Mouse (Mus musculus): ENCODE measurements at regions not wholly inside any gene's neighbourhood (a gene's known extent, or its start where the extent isn't known, plus 50 kb on each side); places are given as distances from the start of the nearest gene placed in this dataset.

GRCm38 (mm10) chr2:51566554-51567246 is 60.6 kb upstream of the Tas2r134 start:
- in situ Hi-C loops (cut with MboI, MseI) = no loop called here

GRCm38 (mm10) chr2:51563881-51564280 is 63.4 kb upstream of the Tas2r134 start:
- in situ Hi-C loops (cut with MboI, MseI) = no loop called here

GRCm38 (mm10) chr2:51563240-51563639 is 64.1 kb upstream of the Tas2r134 start:
- in situ Hi-C loops (cut with MboI, MseI) = no loop called here

- in situ Hi-C loops (cut with MboI, MseI) = no loop called here
These were observed 76.4 kb upstream of the Tas2r134 start for GRCm38 (mm10) chr2:51550863-51551262.

GRCm38 (mm10) chr2:51549125-51549524 is 78.2 kb upstream of the Tas2r134 start:
- in situ Hi-C loops (cut with MboI, MseI) = no loop called here

- in situ Hi-C loops (cut with MboI, MseI) = no loop called here
These were observed 81.1 kb upstream of the Tas2r134 start for GRCm38 (mm10) chr2:51546181-51546580.

GRCm38 (mm10) chr2:51543949-51544348 is 83.4 kb upstream of the Tas2r134 start:
- in situ Hi-C loops (cut with MboI, MseI) = loop anchor here (5.0 kb wide), 1 partner anchor 363 kb away; no protein-coding TSS in a partner anchor

- in situ Hi-C loops (cut with MboI, MseI) = loop anchor here (5.0 kb wide), 1 partner anchor 365 kb away; no protein-coding TSS in a partner anchor
These were observed 85.0 kb upstream of the Tas2r134 start for GRCm38 (mm10) chr2:51542272-51542671.

GRCm38 (mm10) chr2:51532709-51533414 is 94.4 kb upstream of the Tas2r134 start:
- in situ Hi-C loops (cut with MboI, MseI) = no loop called here

GRCm38 (mm10) chr2:51531106-51531839 is 96.0 kb upstream of the Tas2r134 start:
- in situ Hi-C loops (cut with MboI, MseI) = no loop called here

- in situ Hi-C loops (cut with MboI, MseI) = no loop called here
These were observed 104.5 kb upstream of the Tas2r134 start for GRCm38 (mm10) chr2:51522766-51523165.

GRCm38 (mm10) chr2:51509220-51510011 is 117.9 kb upstream of the Tas2r134 start:
- in situ Hi-C loops (cut with MboI, MseI) = loop anchor here (10.0 kb wide), 1 partner anchor 475 kb away; no protein-coding TSS in a partner anchor

GRCm38 (mm10) chr2:51497896-51498295 is 129.4 kb upstream of the Tas2r134 start:
- in situ Hi-C loops (cut with MboI, MseI) = no loop called here

GRCm38 (mm10) chr2:51473753-51474152 is 153.6 kb upstream of the Tas2r134 start:
- in situ Hi-C loops (cut with MboI, MseI) = no loop called here

- in situ Hi-C loops (cut with MboI, MseI) = no loop called here
These were observed 160.2 kb upstream of the Tas2r134 start for GRCm38 (mm10) chr2:51467027-51467694.

GRCm38 (mm10) chr2:51466003-51466402 is 161.3 kb upstream of the Tas2r134 start:
- in situ Hi-C loops (cut with MboI, MseI) = no loop called here

GRCm38 (mm10) chr2:51465576-51465975 is 161.7 kb upstream of the Tas2r134 start:
- in situ Hi-C loops (cut with MboI, MseI) = no loop called here

- in situ Hi-C loops (cut with MboI, MseI) = no loop called here
These were observed 163.0 kb upstream of the Tas2r134 start for GRCm38 (mm10) chr2:51464356-51464755.

- in situ Hi-C loops (cut with MboI, MseI) = no loop called here
These were observed 166.4 kb upstream of the Tas2r134 start for GRCm38 (mm10) chr2:51460896-51461295.

GRCm38 (mm10) chr2:51459486-51459885 is 167.8 kb upstream of the Tas2r134 start:
- in situ Hi-C loops (cut with MboI, MseI) = no loop called here

GRCm38 (mm10) chr2:51457717-51458116 is 169.6 kb upstream of the Tas2r134 start:
- in situ Hi-C loops (cut with MboI, MseI) = no loop called here
